Mouse (Mus musculus): ENCODE data around the gene Dusp22. TPM values are rescaled to one million over a fixed set of nuclear protein-coding genes. Genes with fewer than 3 reads are reported as not detected.

The Dusp22 gene
- polyA plus RNA-seq, 1 experiment: 53.6 TPM

GRCm38 (mm10) chr13:30642053-30642452, 17.7 kb upstream of the Dusp22 start:
- TF ChIP-seq CTCF (IDR thresholded peaks at IDR 0.05; ENCODE audit: low read depth, low read length): no peak
- no peak for TF ChIP-seq POLR2A (IDR thresholded peaks at IDR 0.05; ENCODE audit: borderline replicate concordance, low read depth, low read length)
- Histone ChIP-seq H3K27ac (ENCODE audit: insufficient read depth, low read depth, low read length) (no peak overlapping the region), H3K4me1 (ENCODE audit: control insufficient read depth, insufficient read depth, low read length) (peaks cover 9% of the 10 kb centered on the region), H3K4me3 (ENCODE audit: insufficient read depth, low read length) (no peak overlapping the region)

GRCm38 (mm10) chr13:30648461-30648860, 11.3 kb upstream of the Dusp22 start:
- Histone ChIP-seq H3K4me1 (ENCODE audit: control insufficient read depth, insufficient read depth, low read length) (peaks cover 9% of the 10 kb centered on the region), H3K27ac (ENCODE audit: insufficient read depth, low read depth, low read length) (no peak overlapping the region), H3K4me3 (ENCODE audit: insufficient read depth, low read length) (no peak overlapping the region)
- TF ChIP-seq POLR2A (IDR thresholded peaks at IDR 0.05; ENCODE audit: borderline replicate concordance, low read depth, low read length) (no peak), CTCF (IDR thresholded peaks at IDR 0.05; ENCODE audit: low read depth, low read length) (no peak)

GRCm38 (mm10) chr13:30649197-30649596, 10.6 kb upstream of the Dusp22 start:
- H3K27ac ChIP-seq (ENCODE audit: insufficient read depth, low read depth, low read length): no peak overlapping the region
- no peak overlapping the region for H3K4me3 ChIP-seq (ENCODE audit: insufficient read depth, low read length)
- TF ChIP-seq POLR2A (IDR thresholded peaks at IDR 0.05; ENCODE audit: borderline replicate concordance, low read depth, low read length): no peak
- no peak for TF ChIP-seq CTCF (IDR thresholded peaks at IDR 0.05; ENCODE audit: low read depth, low read length)
- H3K4me1 ChIP-seq (ENCODE audit: control insufficient read depth, insufficient read depth, low read length): peaks cover 9% of the 10 kb centered on the region

- no peak overlapping the region for H3K27ac ChIP-seq (ENCODE audit: insufficient read depth, low read depth, low read length)
- TF ChIP-seq CTCF (IDR thresholded peaks at IDR 0.05; ENCODE audit: low read depth, low read length) (no peak), POLR2A (IDR thresholded peaks at IDR 0.05; ENCODE audit: borderline replicate concordance, low read depth, low read length) (no peak)
- no peak overlapping the region for H3K4me3 ChIP-seq (ENCODE audit: insufficient read depth, low read length)
- peaks cover 9% of the 10 kb centered on the region for H3K4me1 ChIP-seq (ENCODE audit: control insufficient read depth, insufficient read depth, low read length)
Observed at GRCm38 (mm10) chr13:30650684-30651083, 9.1 kb upstream of the Dusp22 start.

GRCm38 (mm10) chr13:30653051-30653450, 6.7 kb upstream of the Dusp22 start:
- H3K27ac ChIP-seq (ENCODE audit: insufficient read depth, low read depth, low read length): no peak overlapping the region
- no peak overlapping the region for H3K4me3 ChIP-seq (ENCODE audit: insufficient read depth, low read length)
- peaks cover 14% of the 10 kb centered on the region for H3K4me1 ChIP-seq (ENCODE audit: control insufficient read depth, insufficient read depth, low read length)
- TF ChIP-seq CTCF (IDR thresholded peaks at IDR 0.05; ENCODE audit: low read depth, low read length) (no peak), POLR2A (IDR thresholded peaks at IDR 0.05; ENCODE audit: borderline replicate concordance, low read depth, low read length) (no peak)

GRCm38 (mm10) chr13:30654463-30654862, 5.3 kb upstream of the Dusp22 start:
- peaks cover 21% of the 10 kb centered on the region for H3K4me1 ChIP-seq (ENCODE audit: control insufficient read depth, insufficient read depth, low read length)
- H3K4me3 ChIP-seq (ENCODE audit: insufficient read depth, low read length): no peak overlapping the region
- no peak for TF ChIP-seq POLR2A (IDR thresholded peaks at IDR 0.05; ENCODE audit: borderline replicate concordance, low read depth, low read length)
- TF ChIP-seq CTCF (IDR thresholded peaks at IDR 0.05; ENCODE audit: low read depth, low read length): no peak
- no peak overlapping the region for H3K27ac ChIP-seq (ENCODE audit: insufficient read depth, low read depth, low read length)

GRCm38 (mm10) chr13:30656909-30657308, 2.9 kb upstream of the Dusp22 start:
- Histone ChIP-seq H3K4me3 (ENCODE audit: insufficient read depth, low read length) (no peak overlapping the region), H3K27ac (ENCODE audit: insufficient read depth, low read depth, low read length) (no peak overlapping the region), H3K4me1 (ENCODE audit: control insufficient read depth, insufficient read depth, low read length) (peaks cover 24% of the 10 kb centered on the region)
- TF ChIP-seq CTCF (IDR thresholded peaks at IDR 0.05; ENCODE audit: low read depth, low read length) (no peak), POLR2A (IDR thresholded peaks at IDR 0.05; ENCODE audit: borderline replicate concordance, low read depth, low read length) (no peak)

GRCm38 (mm10) chr13:30657779-30658178, 2.0 kb upstream of the Dusp22 start:
- H3K27ac ChIP-seq (ENCODE audit: insufficient read depth, low read depth, low read length): no peak overlapping the region
- TF ChIP-seq CTCF (IDR thresholded peaks at IDR 0.05; ENCODE audit: low read depth, low read length): no peak
- no peak for TF ChIP-seq POLR2A (IDR thresholded peaks at IDR 0.05; ENCODE audit: borderline replicate concordance, low read depth, low read length)
- H3K4me3 ChIP-seq (ENCODE audit: insufficient read depth, low read length): no peak overlapping the region
- H3K4me1 ChIP-seq (ENCODE audit: control insufficient read depth, insufficient read depth, low read length): peaks cover 27% of the 10 kb centered on the region

GRCm38 (mm10) chr13:30658201-30658996, 1.4 kb upstream of the Dusp22 start:
- no peak overlapping the region for H3K27ac ChIP-seq (ENCODE audit: insufficient read depth, low read depth, low read length)
- TF ChIP-seq POLR2A (IDR thresholded peaks at IDR 0.05; ENCODE audit: borderline replicate concordance, low read depth, low read length): no peak
- no peak for TF ChIP-seq CTCF (IDR thresholded peaks at IDR 0.05; ENCODE audit: low read depth, low read length)
- peaks cover 29% of the 10 kb centered on the region for H3K4me1 ChIP-seq (ENCODE audit: control insufficient read depth, insufficient read depth, low read length)
- no peak overlapping the region for H3K4me3 ChIP-seq (ENCODE audit: insufficient read depth, low read length)

- H3K27ac ChIP-seq (ENCODE audit: insufficient read depth, low read depth, low read length): no peak overlapping the region
- peaks cover 42% of the 10 kb centered on the region for H3K4me1 ChIP-seq (ENCODE audit: control insufficient read depth, insufficient read depth, low read length)
- TF ChIP-seq POLR2A (IDR thresholded peaks at IDR 0.05; ENCODE audit: borderline replicate concordance, low read depth, low read length): no peak
- TF ChIP-seq CTCF (IDR thresholded peaks at IDR 0.05; ENCODE audit: low read depth, low read length): no peak
- H3K4me3 ChIP-seq (ENCODE audit: insufficient read depth, low read length): no peak overlapping the region
Observed at GRCm38 (mm10) chr13:30665261-30665660, 5.5 kb downstream of the Dusp22 start.
